Mouse (Mus musculus): ENCODE data around the gene Ctnnb1. TPM values are rescaled to one million over a fixed set of nuclear protein-coding genes. Genes with fewer than 3 reads are reported as not detected.
"Not testable (repeated sequence)": the region's sequence is repeated elsewhere in the genome, so short reads cannot be mapped to it uniquely, and the experiment has no call there.

The Ctnnb1 gene
- 100 to 1,000 TPM; 576 to 592 TPM for total RNA-seq (2021)

DNA sequence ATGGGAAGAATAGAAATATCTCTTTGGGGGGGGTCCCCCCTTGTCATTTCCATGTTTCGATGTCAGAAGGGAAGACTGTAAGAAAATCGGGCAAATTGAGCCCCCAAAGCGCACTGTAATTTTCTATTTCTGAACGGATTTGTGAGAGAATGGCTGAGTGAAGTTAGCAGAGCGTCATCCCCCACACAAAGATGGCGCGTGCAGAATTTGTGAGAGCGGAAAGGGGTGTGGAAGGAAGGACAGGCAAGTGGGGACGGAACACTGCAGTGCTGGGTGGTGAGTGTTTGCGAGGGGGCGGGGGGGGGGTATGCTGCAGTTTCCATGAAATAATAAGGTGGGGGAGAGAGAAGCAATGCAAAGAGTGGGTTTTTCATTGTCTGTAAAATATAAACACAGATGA lies at the start of gene Ctnnb1:
TSS of gene Ctnnb1 (plus strand) at position 136 of the 400 bp plus-strand sequence.
- DNase-seq, result no peak

DNA sequence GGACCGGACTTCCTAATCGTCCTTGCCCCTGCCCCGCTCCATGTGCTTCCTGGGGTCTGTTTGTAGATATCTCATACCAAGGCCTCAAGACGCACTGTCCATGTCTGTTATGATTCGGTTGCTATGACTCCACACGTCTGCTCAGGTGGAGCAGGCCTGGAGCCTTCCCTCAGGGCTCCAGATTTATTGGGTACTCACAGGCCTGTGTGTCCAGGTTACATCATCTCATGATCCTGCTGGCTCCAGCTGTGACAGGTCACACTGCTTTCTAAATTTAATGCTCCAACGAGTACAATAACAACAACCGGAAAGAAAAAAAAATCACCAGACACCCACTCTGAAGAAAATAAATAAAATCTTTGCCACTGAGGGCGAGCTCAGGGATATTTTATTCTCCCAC lies 48.7 kb upstream of the Ctnnb1 start:
- DNase-seq, result no peak

DNA sequence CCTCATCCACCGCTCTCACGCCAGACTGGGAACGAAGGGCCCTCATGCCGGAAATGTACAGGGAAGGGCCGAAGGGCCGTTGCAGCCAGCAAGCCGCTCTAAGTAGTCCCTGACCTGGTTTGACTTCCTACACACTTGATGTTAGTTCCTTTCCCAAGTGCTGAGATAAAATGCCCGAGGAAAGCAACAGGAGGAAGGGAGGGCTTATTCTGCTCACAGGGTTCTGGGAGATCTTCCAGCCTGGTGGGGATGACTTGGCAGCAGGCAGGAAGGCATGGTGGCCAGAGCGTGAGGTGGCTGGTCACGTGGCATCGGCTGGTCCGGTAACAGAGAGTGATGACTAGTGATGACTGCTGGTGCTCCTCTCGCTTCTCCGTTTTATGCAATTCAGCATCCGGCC lies 47.9 kb upstream of the Ctnnb1 start:
- no peak for DNase-seq

DNA sequence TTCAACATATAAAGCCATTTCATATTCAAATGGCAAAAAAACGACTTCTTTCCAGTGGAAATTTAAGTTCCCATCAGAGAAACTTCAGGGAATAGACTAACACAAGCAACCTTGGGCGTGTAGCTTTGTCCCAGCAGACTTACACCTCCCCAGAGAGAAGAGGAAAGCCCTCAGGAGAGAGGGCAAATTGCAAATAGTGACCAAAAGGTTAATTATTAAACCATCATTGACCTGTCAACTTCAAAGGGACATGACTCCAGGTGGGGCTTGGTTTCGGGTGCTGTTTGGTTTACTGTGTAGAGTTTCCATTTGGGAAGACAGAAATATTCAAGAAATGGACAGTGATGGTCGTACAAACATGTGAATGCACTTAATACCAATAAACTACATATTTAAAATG lies 47.2 kb upstream of the Ctnnb1 start:
- no peak for DNase-seq

DNA sequence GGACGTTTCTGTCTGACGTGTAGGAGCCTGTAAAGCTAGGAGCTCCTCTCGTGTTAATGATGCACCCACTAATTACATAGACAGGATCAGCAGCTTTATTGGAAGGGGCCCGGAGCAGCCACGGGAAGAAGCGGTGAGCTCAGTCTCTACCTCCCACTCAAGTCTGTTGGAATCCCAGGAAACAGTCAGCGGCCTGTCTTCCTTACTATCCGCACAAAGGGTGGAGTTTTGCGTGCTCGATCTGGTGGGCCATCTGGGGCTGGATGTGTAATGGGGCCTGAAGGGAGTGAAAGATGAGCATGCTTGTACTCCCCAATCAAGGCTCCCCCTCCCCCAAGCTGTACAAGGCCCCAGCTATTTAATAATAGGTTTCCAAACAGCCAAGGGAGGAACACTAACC lies 44.3 kb upstream of the Ctnnb1 start:
- DNase-seq, result peak; percentile 26 to 51

DNA sequence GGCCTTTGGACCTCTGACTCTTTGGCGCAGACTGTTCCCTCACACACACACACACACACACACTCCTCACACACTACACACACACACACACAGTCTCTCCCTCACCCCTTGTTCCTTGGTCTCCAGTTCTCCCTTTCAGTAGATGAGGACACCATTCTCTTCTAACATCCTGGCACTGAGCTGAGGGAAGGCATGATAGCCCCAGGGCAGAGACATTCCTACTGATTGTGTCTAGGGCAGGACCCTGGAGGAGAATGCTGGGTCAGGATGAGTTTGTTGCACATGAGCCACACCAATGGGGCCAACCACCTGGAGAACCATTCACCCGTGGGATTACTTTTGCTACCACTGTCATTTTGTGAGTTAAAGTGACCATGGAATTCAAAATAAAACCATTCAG lies 41.4 kb upstream of the Ctnnb1 start:
- DNase-seq, result no peak

DNA sequence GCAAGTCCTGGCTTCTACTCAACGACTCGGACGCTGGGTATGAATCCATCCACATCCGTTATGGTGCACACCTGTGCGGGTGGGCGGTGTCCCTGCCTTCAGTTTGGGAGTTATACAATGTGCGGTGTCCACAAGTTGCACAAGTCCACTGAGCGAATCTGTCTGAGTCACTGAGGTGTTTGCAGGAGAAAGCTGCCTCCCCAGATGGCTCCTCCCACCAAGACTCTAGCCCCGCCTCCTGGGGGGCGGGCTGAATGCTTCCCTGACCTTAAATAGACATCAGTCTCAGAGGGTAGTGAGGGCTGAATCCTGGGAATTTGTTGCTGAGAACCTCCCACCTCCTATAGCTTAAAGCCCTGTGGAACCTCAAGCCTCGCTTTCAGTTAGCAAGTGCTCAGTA lies 35.6 kb upstream of the Ctnnb1 start:
- no peak for DNase-seq

DNA sequence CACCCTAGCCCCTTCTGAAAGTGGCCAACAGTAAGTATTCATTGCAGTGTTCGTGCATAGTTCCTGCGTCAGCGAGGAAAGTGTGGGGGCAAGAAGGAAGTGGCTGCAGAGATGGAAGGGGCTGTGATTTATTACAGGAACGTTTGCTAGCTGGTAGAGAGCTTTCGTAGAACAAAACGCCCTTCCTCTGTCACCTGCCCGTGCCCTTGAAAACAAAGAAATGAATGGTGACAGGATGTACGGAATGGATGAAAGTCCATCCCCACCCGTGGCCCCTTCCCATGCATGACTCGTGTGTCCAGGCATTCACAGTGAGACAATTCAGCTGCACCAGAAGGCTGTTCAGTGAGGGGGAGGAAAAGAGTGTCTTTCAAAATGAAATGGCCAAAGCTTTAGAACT lies 35.0 kb upstream of the Ctnnb1 start:
- DNase-seq, result no peak

DNA sequence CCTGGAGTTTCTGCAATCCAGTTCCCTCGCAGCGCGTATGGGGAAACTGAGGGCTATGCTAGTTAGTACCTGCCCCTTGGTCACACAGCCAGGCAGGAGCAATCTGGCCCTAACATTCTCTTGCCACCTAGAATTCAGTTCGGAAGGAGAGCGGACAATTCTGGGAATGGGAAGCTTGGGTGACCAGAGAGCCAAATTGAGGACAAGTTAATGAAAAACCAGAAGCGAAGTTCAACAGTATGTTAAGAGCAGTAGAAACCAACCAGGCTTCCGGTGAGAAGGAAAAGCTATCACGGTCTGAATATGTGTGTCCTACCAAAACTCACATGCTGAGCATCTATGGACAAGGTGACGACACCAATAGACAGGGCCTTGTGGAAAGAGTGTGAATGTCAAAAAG lies 34.6 kb upstream of the Ctnnb1 start:
- no peak for DNase-seq

DNA sequence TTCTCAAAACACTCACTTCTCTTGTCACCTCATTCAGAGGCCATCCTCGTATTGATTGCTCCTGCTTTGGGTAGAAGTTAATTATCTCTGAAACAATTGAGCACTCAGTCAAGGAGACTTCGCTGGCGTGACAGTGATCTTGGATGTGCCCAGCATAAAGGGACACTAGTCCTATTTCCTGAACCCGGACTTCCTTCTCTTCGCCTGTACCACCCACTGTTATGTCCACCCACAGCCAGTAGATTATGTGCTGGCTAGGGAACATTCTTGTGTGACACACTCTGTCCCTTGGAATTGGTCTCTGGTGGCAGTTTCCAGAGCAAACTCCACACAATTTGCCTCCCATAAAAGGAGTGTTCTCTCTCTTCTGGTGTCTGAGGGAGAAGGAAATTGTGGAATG lies 32.5 kb upstream of the Ctnnb1 start:
- DNase-seq, result no peak

DNA sequence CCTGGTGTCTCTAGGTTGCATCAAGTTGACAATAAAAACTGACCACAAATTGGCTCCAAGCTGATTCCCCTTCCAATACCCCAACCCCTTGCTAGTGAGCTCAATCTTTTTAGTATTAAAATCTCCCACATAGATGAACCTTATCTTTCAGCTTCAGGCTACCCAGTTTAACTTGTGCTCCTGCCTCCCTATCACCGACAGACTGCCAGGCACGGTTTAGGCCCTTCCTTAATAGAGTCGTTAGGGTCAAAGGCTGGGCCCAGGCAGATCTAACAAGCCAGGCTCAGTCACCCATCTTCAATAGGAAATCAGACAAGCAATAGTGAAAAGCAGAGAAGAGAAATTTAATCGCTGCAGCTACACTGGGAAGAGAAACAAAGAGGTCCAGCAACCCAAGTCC lies 31.7 kb upstream of the Ctnnb1 start:
- DNase-seq, result no peak

DNA sequence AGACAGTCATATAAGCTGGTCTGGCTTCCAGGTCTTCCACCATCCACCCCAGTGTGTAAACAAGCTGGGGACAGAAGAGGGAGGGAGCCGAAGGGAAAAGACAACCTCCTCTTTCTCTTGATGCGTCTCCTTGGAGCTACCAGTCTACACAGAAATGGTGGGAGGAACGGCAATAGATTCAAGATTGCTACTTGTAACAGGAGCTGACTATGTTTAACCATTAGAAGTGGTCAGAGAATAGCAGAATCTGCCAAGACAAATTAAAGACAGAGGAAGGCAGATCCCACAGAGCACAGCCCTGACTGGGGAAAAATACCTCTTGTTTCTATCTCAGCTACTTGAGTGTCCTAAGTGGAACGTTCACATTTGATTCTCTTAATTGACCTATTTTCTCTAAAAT lies 29.2 kb upstream of the Ctnnb1 start:
- DNase-seq, result no peak

DNA sequence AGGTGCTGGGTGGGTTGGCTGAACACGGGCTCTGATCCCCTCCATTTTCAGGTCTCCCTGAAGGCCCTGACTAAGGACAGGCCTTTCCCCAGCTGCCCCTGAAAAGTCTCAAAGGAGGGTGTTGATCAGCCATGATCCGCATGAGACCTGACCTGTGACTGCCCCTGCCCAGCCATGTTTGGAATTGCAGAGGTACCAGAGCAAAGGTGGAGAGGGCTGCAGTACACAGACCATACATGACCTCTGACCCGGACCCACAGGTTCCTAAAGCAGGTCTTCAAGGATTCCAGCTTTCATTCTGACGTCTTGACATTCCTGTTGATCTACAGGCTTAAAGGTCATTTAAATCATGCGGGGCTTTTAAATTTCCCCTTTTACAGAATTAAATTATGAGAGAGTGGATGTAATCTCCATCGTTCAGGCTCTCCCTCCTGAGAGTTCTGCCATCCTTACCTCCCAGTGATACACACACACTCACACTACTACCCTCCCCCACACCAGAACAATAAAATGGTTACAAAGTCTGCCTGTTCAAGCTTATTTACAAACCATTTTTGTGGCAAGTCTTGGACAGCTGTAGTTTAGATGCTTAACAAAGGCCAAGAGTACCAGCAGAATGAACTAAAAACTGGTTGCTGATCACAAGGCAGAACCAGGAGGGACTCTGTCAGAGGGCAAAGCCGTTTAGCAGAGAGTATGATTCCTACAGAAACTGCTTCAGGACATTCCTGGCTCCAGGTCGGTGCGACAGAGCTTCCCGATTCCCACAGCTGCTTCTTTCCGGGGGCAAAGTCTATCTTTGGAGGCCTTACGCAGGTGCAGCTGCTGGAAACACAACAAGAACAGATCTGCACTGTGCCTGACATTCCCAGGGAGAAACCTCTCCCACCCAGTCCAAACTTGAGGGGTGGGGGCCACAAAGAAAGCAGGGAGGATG lies 28.4 kb upstream of the Ctnnb1 start:
- DNase-seq, result no peak

DNA sequence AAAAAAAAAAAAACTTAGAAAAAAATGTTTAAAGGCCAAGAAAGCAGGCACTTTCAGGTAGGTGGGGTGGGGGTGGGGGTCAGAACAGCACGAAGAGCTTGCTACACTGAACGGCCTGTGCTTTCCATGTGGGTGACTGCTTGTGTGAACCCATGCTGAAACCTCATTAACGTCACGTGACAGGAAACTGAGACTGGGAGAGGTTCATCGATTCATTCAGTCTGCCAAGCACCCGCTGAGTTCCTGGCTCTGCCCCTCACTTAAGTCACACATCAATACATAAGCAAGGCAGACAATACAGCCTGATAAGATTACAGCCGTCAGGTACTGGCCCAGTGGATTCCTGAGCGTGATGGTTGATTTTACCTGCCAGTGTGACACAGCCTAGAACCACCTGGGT lies 26.5 kb upstream of the Ctnnb1 start:
- no peak for DNase-seq

DNA sequence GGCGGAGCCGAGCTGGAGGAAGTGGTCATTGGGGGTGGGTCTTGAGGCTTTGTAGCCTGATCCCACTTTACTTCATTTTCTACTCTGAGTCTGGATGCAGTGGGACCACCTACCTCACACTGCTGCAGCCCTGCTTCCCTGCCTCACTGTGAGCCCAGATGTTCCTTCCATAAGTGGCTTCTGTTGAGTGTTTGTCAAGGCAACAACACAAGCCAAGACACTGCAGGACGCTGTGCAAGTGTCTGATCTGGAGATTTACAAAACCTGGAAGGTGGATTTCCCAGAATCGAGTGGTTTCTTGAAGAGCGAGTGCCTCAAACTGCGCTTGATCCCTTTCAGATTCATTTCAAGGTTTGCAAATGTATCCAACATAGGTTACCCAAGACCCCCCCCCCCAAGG lies 20.6 kb upstream of the Ctnnb1 start:
- no peak for DNase-seq

DNA sequence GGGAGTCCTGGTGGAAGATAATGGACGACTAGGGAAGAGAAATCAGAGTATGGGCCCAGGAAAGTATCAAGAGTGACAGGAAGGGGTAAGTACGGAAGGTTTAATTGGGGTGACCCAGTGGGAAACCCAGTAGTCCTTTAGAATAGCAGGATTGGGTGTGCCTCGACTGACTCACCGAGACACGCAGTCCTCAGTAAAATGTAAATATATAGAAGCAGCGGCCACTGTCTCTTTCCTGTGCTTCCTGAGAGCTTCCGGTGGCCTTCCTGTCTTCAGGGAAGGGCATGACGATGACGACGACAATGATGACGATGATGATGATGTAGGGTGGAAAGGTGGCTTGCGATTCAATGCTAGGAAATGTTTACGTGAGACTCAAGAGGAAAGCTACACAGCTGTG lies 15.9 kb upstream of the Ctnnb1 start:
- DNase-seq, result no peak

DNA sequence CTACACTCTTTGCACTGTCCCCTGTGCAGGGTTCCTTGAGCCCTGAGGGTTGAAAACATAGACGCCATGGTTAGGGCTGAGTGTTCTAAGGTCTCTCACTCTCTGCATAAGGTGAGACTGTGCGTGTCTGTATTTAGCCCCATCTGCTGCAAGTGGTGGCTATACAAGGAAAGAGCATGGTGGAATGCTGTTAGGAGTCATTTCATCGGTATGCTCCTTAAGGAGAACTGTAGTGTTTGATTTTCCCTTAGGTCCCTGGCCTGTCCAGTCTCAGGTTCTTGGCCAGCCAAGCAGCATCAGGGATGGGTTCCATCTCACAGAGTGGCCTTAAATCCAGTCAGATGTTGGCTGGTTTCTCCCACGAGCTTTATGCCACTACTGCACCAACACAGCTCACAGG lies 14.6 kb upstream of the Ctnnb1 start:
- DNase-seq, result no peak

DNA sequence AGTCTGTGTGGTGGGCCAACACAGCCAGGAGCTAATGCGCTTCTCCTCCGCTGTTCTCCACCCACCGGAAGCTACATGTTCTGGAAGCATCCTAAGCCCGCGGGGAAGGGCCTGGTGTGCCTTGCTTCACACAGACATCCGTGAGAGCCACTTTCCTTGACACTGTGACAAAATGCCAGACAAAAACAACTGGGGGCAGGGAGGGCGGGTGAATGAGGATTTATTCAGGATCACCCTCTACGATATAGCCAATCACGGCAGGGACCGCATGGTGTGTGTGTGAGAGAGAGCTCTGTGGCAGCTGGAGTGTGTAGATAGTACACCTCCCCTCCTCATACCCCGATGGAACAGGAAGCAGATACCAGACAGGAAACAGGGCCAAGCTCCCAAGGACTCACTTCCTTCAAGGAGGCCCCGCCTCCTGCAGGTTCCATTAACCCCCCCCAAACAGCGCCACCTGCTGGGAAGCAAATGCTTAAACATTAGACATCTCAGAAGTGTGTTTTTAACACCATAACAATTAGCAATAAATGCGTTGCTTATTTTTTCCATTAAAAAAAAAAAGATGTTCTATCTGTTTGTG lies 14.0 kb upstream of the Ctnnb1 start:
- DNase-seq, result no peak

DNA sequence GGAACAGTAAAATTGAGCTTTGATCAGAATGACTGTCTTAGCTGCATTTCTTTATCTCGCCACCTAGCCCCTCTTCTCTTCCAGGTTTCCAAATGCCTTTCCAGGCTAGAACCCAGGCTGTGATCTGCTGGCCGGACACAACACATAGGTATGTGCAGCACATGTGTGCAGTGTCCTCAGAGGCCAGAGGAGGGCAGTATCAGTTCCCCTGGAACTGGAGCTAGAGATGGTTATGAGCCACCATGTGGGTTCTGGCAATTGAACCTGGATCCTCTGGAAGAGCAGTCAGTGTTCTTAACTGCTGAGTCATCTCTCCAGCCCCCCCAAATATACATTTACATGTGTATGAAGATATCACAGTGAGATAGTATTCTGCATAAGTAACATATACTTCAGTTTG lies 11.4 kb upstream of the Ctnnb1 start:
- not testable (repeated sequence) for DNase-seq

DNA sequence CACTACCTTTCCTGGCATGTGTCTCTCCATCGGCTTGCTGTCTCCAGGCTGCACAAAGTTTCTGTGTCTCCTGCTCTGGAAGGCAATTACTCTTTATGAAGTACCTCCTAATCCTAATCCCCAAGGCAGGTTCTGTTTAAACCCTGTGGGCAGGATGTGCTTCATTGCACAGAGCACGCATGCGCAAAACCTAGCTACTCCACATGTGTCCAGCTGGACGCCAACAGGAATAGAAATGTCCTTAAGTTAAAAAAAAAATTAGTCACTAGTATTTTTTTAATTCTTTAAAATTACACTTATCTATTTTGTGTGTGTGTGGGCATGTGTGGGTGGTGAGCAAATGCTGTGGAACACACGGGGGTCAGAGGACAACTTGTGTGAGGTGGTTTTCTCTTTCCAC lies 10.8 kb upstream of the Ctnnb1 start:
- no peak for DNase-seq

DNA sequence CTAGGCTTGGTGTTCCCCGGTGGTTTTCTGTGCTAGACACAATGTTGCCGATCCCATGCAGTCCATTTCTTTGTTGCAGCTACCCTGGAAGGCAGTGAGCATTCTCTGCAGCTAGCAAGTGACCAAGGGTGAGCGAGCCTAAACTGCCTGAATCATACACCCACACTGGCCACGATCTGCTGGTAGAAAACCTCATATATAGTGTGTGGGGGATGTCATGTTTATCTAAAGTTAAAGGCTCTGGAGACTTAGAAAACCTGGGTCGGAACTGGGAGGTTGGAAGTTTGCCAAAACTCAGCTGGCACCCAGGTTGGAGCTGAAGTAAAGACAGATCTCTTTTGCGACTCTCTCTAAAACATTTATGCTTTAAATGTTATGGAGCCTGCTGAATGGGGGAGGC lies 10.4 kb upstream of the Ctnnb1 start:
- no peak for DNase-seq

DNA sequence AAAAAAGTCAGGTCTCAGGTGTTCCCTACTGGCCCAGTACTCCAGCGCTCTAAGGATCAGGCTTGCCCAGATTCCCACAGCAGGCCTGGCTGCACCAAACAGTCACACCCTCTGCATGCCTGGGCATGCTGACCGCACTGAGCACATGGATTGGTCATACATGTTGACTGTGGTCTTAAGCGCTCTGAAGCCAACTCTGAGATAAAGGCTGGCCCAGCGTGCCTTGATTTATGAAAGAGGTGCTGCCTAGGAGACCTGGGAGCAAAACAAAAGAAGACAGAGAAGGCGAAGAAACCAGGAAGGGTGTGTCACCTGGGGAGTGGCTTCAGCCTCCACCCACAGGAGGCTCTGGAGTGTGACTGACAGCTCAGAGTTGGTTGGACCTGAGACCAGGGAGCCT lies 9.9 kb upstream of the Ctnnb1 start:
- no peak for DNase-seq

DNA sequence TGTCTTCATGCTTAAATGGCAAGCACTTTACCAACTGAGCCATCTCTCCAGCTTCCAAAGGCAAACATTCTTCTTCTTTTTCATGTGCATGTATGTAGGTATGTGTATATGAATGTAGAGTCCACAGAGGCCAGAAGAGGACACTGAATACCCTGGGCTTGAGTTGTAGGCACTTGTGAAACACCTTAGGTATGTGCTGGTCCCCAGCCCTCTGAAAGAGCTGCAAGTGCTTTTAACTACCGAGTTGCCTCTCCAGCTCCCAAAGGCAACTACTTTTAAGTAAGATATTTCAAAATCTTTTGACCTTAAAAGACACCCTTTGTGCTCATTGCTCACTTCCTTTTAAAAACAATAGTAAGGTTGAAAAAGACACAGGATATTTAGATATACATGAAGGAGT lies 2.9 kb upstream of the Ctnnb1 start:
- no peak for DNase-seq

DNA sequence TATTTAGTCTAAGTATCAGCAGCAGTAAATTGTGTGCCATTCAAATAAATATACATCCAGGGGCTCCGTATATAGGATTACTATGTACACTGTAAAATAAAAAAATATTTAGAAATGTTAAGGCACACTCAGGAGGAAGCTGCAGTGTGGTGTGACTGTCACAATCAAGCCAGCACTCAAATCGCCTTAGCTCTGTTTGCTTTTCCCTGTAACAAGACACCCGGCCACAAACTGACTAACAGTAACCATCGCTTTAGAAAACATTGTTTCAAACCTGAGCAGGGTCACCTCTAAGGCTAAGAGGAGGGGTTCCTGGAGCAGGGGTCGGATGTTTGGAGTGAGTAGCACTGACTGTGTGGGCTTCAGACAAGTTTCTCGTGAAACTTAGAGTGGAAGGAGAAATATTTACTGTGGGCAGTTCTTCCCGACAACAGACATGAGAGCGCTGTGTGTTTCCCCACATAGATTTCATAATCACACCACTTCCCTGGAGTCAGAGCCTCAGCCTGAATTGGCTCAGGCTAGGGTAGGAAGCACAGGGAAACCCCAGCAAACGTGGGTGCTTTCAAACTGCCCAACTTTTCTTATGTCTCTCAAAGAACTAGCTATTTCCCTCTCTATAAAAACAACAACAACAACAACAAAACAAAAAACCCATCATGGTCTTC lies 1.9 kb upstream of the Ctnnb1 start:
- no peak for DNase-seq
